Mouse (Mus musculus) thymus, postnatal 36 days (tissue): ENCODE measurements around the gene Taf3.

ENCODE experiments used
- DNase-seq, 2 experiments: peaks; one replicate each; pipeline ENCODE4 v3.0.0; 2022; ENCODE audit warnings: mixed read lengths in 2 of 2

The Taf3 gene

DNA sequence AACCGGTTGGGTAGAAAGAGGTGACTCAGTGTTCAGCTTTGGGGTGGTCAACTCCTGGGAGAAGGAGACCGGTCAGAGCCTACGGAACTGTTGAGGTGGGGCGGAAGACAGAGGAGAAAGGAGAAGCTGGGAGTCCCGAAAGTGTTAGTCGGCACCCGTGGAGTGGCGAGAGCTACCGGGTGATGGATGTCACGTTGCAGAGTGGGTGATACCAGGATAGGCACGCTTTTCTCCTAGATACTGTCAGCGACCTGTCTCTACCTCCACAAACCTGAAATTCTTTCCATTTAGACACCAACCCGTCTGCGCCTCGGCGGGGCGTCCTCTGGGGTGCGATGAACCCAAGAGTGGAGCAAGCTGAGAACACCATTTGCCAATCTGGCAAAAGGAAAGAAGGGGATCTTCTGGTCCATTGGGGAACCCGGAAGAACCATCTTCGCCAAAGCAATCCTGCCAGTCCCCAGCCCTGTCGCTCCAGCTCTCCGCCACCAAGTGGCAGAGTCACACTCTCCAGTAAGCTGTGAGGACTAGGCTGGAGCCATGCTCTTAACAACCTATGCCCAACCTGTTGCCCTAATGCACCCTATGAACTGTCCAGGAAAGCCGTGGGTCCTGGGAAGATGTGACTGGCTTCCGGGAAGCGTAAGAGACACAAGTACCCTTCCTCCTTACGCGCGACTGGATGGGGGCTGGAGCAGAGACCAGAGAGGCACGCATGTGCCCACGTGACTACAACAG lies 159.3 kb downstream of the Taf3 start, which contains the start of gene 9230102O04Rik:
Gene 9230102O04Rik (minus strand): TSS at position 628 of the 738 bp plus-strand sequence.
- DNase-seq: peak; percentile 61 to 65

DNA sequence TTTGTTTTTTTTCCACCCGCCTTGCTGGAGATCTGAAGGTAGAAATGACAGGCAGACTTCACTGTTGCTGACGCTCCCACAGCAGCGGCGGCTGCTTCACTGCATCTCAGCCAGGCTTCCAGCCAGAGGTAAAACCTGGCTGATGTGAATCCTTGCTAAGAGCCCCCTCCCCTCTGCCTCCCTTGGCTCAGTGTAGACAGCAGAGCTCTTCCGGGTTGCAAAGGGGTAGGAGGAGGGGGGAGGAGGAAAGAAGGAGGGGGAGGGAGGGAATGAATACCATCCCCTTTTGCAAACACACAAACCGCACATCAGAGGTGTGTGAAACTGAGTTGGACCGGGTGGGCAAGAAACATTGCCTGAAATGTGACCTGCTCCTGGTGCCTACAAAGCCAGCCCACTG lies 160.8 kb downstream of the Taf3 start:
- DNase-seq: no peak

DNA sequence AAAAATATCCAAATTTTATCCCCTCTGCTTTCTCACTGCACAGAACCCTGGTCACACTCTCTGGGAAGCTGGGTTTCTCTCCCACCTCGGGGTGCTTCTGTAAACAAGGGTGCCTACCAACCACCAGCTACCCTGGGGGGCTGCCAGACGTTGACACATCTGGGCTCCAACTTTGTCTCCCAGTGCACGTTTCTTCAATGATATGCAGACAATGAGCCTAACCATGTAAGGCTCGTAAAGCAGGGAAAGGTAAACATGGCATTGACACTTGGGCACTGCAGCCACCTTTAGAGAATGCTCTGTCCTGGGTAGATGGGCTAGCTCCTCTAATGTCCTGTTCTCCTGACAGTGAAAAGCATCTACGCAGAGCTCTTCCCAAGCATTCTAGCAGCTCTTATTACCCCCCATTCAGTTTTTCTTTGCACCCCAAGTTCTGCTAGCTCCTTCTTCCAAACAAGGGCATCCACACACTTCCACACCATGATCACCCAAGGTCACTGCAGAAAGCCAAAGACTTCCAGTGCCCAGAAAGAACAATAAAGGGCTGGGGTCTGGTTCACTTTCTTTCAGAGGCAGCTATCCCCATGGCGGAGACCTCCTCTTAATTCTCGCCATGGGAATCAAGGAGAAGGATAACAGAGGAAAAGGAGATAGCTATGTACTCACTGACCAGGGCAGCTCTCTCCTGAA lies 161.3 kb downstream of the Taf3 start:
- no peak for DNase-seq

DNA sequence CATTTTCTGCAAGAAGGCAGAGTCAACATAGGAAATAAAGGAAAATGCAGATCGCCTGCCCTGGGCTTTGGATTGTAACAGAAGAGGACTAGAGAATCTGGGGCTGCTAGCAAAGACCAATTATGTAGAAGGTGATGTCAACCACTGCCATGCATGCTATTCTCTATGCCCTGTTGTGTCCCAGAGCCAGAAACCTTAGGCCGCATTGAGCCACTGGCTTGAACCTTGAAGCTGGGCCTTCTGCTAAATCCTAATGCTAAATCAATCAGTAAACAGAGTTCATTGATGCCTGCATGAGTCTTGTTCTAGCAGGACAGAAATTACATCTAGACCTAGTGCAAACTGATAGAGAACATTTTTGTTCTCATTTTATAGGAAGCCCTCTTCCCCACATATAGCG lies 162.4 kb downstream of the Taf3 start:
- no peak for DNase-seq

DNA sequence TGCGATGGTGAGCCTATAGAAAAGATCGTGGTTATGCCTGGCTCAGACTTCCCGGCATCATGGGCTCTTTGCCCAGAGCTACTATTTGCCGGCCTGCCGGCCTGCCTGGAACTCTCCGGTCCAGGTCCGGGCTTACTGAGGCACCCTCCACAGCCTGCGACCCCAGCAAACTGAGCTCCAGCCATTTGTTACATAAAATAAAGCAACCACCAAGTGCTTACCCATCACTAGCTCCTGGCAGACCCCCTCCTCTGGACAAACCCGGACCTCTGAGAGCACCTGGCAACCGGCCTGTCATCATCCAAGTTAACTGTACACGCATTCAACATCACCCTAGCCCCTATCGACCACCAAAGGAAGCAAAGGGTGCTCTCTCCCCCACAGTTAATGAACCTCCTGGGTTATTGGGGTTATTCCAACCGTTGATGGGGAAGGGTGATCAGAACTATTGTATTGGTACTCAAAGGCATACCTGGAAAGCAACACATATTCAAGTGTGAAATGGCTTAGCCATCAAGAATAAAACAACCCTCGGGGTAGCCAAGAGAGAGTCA lies 163.1 kb downstream of the Taf3 start:
- DNase-seq: no peak

DNA sequence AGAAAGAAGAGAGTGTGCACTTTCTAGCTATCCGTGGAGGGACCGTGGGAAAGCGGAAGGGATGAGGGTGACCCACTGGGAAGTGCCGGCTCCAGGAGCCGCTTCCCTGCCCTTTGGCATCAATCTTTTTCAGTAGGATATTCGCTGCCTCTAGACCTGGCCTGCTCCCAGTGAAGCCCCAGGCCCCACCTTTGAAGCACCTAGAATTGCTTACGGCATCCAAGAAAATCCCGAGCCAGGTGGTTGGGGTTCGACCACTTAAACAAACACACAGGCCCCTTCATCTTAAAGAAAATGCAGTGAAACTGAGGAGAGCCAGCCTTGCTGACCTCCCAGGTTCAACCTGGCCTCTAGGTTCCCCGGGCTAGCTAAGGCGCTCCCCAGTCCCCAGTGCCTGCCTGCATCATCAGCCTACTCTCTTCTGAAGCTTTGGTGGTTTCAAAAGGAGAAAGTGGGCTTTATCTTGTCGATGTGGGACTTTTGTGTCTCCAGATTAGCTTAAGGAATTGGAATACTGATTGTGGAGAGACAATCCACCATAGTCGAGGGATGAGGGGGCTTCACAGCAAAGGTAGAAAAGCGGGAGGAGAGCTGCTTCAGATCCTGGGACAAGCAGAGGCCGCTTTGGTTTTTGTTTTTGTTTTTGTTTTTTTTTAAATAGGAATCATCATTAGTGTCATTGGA lies 163.7 kb downstream of the Taf3 start:
- DNase-seq: no peak

DNA sequence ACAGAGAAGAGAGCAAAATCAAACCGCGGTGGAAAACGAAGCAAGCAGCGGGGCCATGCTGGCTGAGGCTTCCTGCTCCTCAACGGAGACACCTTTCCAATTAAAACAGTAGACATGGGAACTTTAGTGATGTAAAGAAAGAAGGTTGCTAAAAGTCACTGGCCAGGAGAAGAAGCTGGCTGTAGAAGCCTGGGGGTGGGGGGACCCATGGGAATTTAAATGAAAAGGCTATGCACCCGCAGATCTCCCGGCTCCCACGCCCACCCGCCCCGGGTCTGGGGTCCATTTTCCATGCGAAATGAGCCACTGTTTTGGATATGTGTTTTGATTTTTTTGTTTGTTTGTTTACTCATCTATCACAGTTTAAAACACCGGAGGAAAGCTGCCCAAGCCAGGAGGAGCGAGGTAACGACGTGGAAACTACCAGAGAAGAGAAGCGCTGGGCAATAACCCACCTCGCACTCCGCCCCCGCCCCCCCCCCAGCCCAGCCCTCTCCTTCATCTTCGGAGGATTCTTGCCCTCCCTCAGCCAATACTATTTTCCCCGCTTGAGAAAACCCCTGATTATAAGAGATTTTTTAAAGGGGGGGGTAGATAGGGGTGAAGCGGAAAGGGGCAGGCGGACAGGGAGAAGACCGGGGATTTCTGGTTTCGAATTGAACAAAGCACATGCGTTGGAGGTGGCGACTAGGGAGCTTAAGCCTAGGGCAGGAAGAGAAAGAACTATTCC lies 164.4 kb downstream of the Taf3 start:
- no peak for DNase-seq

DNA sequence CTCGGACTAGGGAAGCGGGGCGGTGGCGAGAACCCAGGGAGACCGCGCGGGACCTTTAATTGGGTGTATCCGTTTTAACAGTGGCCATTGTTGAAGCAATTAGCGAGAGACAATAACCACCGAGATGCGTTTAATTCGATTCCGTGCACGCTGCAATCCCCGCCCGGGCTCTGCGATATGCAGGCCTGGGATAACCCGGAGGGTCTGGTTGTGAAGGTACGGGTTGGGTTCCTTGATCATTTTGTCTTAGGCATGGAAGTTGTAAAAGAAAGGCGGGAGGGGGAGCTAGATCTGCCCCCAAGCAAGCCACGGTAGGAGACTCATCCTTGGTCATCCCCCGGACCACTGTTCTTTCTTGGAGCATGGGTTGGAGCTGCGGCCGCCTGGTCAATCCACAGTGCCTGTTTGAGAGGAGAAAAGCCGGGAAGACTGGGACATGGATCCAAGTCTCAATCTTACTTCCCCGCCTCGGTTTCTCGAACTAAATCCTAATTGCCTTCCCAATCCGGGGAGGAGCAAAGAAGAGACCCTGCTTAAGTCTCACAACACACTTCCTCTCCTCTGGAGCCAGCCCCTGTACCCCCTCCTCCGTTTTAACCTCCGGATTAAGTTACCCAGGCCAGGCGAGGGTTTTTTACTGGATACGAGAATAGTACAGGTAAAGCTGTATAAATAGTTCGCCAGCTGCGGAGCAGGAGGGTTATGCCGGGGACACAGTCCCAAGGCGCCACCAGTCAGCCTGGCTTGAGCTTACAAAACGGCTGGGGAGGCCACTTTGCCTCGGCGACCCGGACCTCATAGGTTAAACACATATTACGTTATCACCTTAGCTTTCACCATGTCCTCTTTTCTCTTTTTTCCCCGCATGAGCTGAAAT lies 165.2 kb downstream of the Taf3 start:
- peak in 1 of 2 experiments; percentile 40 for DNase-seq

DNA sequence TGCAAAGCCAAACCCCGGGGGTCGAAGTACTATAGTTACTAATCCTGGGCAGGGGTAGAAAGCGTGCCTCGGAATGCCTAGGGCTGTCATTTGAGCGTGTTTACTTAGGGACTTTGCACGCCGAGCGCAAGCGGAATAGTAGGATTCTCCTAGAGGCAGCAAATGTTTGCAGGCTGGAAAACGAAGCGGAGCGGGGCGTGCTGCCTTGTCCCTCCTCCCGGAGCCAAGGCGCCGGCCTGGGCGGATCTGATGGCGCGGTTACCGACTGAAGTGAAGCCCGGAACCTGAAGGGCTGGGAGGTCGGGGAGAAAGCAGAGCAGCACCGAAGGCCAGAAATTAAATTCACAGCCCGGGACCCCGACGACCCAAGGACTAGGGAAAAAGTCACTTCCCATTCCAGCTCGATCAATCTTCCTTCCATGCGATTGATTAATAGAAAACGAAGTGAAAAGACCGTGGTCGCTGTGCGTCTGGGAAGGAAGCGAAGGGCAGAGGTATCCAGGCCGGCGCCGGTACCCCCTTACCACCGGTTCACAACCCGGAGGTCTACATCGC lies 165.9 kb downstream of the Taf3 start:
- DNase-seq: peak; percentile 41 to 47

DNA sequence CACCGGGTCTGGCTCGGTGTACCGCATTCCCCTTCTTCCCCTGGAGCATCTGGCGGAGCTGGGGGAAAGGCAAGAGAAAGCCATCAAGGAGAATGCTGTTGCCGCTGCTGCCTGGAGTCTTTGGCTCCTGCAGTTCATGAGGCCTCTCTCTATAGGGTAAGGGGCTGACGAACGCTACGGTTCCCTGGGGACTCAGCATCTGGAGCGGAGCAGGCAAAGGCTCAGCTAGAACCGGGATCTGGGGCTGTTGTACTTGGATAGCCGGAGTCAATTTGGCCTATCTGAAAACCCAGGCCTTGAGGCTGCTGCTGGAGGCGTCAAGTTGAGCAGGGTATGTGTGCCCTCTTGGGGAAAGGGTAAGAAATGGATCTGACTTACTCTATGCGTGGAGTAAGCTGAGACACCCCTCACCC lies 166.8 kb downstream of the Taf3 start:
- peak; percentile 21 to 42 for DNase-seq

DNA sequence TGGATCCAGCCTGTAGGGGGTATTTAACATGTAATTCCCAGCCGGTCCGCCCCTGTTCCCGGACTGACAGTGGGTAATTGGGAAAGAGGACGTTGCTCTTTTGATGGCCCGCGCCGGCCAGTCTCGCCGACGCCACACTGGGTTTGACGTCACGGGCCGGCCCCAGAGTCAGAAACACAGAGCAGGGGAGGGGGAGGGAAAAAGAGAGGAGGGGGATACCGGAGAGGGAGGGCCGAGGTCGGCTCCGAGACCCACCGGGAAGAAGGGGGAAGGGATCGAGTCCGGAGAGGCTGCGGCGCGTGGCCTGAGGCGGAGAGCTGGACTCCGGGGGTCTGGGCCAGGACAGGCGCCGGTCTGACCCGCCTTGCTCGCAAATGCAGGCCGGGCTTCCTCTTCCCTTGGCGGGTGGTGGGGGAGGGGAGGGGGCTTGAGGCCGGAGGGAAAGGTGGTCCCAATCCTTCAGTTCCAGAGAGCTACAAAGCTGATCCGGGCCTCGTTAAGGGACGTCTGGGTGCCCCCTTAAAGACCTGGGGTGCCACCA lies 167.3 kb downstream of the Taf3 start, which contains the start of gene 4930412O13Rik:
Gene 4930412O13Rik (plus strand): TSS at position 202 of the 541 bp plus-strand sequence.
- peak in 1 of 2 experiments; percentile 42 for DNase-seq

DNA sequence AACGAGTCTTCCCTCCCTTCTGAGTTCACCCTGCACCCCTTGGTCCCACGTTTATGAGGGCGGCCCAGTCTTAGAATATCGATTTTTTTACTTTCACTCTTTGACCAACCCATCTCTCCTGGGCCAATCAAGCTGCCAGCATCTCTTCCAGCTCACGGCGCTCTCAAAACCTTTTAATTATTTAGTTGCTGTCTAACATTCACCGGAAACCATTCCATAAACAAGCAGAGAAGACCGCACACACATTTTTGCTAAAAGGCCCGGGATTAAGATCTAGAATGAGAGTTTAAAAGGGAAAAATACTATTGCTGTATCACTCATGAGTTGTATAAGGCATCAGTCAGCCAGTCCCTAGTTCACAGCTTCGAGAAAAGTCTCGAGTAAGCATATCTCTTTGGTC lies 168.1 kb downstream of the Taf3 start:
- no peak for DNase-seq

DNA sequence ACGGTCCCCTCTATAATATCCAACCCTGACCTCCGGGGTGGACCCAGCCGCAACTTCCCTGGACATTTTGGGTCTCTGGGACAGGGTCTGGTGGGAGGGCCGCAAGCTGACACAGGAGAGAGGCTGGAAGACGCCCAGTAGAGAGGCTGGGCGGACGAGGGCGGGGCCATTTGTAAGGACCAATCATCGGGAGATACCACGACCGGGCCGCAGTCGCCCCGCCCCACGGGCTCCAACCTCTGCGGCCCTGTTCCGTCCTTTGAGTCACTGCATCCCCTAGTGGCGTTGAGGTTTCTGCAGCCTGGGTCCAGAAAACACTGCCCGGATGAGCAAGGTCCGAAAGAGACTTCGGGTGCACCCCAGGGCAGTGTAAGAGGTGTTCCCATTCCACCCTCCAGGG lies 168.9 kb downstream of the Taf3 start:
- peak; percentile 95 to 97 for DNase-seq

DNA sequence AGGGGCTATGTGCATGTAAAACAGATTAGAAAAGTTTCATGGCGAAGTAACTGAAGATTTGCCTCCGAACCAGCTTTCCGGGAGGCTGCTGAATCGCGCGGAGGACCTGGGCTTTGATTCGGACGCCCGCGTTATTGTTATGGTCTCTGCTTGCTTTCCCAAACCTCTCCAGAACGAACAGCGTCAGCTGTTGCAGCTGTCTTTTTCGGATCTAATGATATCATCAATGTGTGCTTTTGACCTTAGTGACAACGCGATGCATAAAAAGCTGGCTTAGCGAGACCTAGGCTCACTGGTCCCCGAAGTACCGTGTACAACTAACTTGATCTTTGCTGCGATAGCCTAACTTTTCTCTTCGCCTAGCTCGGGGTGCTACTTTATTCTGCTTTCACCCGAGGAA lies 169.3 kb downstream of the Taf3 start:
- no peak for DNase-seq

DNA sequence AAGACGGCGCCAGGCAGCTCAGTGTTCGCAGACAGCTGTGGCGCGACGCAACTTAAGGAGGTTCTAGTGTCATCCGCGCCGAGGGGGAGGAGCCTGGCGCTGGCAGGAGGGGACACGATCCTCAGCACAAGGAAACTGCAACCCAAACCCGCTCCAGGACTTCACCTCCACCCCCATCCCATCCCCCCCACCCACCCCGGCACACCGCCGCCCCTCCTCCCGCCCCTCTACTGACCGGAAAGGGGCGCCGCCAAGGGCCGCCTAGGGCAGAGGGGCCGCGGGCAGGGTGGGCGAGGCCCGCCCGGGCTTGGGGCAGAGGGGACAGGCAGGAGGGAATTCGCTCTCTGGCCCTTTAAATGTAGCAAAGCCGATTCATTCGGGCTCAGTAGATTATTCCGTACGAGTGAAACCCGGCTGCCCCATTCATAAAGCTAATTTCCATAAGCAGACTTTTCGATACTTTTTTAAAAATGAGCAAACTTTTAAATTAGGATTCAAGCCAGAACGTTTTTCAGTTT lies 169.8 kb downstream of the Taf3 start:
- peak; percentile 84 to 89 for DNase-seq

DNA sequence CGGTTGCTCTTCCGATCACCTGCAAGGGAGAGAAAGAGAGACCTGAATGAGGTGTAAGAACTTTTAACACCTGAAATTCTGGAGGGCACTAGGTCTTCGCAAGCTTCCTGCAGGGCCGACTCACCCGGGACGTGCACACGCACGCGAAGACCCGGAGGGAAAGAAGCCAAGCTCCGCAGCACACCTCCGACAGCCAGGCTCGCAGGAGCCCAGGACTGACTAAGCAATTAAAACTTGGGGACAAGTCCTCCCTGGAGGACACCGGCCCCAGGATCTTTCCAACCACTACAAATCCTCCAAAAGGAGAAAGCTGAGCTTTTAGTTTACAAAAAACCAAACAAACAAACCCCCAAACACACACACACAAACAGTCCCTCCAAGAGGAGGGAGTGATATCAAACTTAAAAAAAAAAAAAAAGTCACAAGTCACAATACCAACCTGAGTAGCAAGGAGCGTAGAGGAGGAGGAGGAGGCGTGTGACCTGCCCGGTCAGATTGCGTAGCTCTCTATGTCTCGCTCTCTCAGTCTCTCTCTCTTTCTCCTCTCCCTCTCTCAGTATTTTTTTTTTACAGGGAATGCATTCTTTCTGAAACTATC lies 170.3 kb downstream of the Taf3 start:
- DNase-seq: peak; percentile 61 to 64

DNA sequence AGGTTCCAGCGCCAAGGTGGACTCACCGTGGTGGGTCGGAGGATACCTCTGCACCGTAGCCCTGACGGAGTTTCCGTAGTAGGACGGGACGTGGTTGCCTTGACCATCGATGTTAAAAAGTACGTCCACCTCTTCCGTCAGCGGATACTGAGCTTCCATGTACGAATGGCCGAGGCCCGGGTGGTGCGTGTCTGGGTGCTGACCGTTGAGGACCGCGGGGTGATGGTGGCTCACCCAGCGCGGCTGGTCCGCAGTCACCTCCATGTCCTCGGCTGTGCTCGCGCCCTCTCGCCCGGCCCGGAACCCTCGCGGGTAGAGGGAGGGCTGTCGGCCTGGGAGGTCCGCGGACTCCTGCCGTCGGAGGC lies 171.1 kb downstream of the Taf3 start:
- DNase-seq: no peak

DNA sequence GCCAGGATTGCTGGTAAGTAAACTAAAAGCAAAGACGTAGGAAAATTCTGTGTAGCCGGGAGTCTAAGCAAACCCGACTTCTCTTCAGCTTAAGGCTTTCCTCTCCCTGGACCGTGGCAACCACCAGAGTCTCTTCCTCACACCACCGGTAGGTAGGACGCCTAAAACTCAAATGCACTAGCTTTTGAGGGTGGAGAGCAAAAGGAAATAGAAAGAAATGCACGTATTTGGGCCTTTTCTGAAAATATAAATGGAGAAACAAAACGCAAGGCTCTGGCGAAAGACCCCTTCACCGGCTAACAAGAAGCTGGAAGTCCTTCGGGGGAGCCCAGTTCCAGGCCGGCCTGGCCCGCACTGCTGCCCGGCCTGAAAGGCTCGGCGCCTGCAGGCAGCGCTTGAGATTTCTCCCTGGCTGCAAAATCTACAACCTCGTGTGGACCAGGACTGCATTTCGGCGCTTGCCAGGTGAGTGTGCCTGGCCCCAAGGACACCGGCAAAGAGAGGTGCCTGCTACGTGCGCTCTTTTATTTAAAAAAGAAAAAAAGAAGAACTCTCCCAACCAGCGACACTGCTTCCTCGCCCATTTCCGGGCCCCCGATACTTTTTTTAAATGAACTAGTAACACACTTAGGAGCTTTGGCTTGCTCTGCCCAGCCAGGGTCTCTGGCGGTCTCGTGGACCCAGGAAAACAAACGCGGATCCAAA lies 171.6 kb downstream of the Taf3 start:
- peak; percentile 64 for DNase-seq

DNA sequence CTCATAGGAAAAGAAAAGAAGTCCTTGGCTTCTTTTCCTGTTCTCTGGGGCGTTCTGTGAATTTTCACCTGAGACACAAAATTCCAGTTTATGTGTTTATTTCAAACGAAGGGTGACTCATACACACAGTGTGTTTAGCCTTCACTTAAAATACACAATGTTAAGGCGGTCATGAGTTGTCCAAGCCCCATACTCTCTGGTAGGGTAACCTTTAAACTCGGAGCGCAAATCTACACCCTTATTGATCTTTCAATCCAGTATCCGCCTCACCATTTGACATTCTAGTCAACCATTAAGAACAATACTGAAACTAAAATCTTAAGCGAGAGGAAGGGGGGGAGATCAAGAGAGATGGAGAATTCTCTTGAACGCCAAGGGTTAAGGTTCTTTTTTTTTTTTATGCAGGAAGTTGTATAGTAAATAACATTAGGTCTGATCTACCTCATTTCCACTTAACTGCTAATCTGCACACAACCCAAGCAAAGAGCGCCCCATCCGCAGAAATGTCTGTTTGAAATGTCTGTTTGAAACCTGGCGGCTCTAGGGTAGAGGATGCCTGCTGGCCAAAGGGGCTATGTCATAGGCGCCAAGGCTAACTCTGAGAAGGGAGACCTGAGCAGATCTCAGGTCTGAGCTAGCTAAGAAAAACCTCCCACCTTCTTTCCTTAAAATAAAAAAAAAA lies 172.6 kb downstream of the Taf3 start:
- peak; percentile 60 to 68 for DNase-seq
